Mouse (Mus musculus): Measurements from ENCODE around the gene Metap1d. TPM values are rescaled to one million over a fixed set of nuclear protein-coding genes. Genes with fewer than 3 reads are reported as not detected.

The Metap1d gene
- polyA plus RNA-seq, 1 experiment = 12.9 TPM

DNA sequence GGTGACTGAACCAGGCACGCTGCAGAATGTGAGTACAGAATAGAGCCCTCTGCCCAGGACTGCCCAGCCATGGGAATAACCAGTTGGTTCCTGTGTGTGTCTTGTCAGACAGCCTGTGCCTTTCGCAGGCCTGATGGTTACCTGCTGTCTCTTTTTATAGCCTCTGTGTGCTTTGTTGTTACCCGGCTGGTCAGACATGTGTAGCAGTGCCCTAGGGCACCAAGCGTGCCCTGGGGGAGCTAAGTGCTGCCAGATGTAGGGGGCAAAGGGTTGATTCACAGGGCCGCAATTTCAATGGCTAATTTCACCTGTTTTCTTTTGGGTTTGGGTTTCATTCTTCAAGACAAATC lies 30.6 kb downstream of the Metap1d start:
- Histone ChIP-seq H3K36me3 (ENCODE audit: control insufficient read depth, insufficient read depth, low read length) (no peaks in the 10 kb centered on the region), H3K4me1 (ENCODE audit: control insufficient read depth, insufficient read depth, low read length) (peaks cover 5% of the 10 kb centered on the region), H3K27ac (ENCODE audit: control insufficient read depth, insufficient read depth, low read depth, low read length) (no peak overlapping the region), H3K4me3 (ENCODE audit: control insufficient read depth, low read depth, low read length) (no peak overlapping the region), H3K27me3 (ENCODE audit: control insufficient read depth, insufficient read depth, low read length) (no peaks in the 10 kb centered on the region)
- no peak for TF ChIP-seq POLR2A (IDR thresholded peaks at IDR 0.05; ENCODE audit: control insufficient read depth, low read depth, low read length)
- TF ChIP-seq CTCF (IDR thresholded peaks at IDR 0.05; ENCODE audit: control insufficient read depth, insufficient read depth, insufficient replicate concordance, low read depth, low read length) = no peak

DNA sequence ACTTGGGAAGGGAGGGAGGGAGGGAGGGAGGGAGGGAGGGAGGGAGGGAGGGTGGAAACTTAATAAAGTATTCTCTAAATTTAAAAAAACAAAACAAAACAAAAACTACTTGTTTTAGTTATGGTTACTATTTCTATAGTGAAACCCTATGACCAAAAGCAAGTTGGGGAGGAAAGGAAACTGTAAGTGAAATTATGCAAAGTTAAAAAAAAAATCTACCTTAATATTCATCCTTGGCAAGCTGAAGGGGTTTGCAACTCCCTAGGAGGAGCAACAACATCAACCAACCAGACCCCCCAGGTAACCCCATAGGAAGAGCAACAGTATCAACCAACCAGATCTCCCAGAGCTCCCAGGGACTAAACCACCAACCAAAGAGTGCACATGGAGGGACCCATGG lies 38.2 kb downstream of the Metap1d start:
- TF ChIP-seq POLR2A (IDR thresholded peaks at IDR 0.05; ENCODE audit: control insufficient read depth, low read depth, low read length) (no peak), CTCF (IDR thresholded peaks at IDR 0.05; ENCODE audit: control insufficient read depth, insufficient read depth, insufficient replicate concordance, low read depth, low read length) (no peak)
- H3K27ac ChIP-seq (ENCODE audit: control insufficient read depth, insufficient read depth, low read depth, low read length) = no peak overlapping the region
- H3K4me3 ChIP-seq (ENCODE audit: control insufficient read depth, low read depth, low read length) = no peak overlapping the region
- H3K36me3 ChIP-seq (ENCODE audit: control insufficient read depth, insufficient read depth, low read length) = no peaks in the 10 kb centered on the region
- no peaks in the 10 kb centered on the region for H3K27me3 ChIP-seq (ENCODE audit: control insufficient read depth, insufficient read depth, low read length)
- peaks cover 2% of the 10 kb centered on the region; the same call in 1 of the 2 replicates for H3K4me1 ChIP-seq (ENCODE audit: control insufficient read depth, insufficient read depth, low read length)

DNA sequence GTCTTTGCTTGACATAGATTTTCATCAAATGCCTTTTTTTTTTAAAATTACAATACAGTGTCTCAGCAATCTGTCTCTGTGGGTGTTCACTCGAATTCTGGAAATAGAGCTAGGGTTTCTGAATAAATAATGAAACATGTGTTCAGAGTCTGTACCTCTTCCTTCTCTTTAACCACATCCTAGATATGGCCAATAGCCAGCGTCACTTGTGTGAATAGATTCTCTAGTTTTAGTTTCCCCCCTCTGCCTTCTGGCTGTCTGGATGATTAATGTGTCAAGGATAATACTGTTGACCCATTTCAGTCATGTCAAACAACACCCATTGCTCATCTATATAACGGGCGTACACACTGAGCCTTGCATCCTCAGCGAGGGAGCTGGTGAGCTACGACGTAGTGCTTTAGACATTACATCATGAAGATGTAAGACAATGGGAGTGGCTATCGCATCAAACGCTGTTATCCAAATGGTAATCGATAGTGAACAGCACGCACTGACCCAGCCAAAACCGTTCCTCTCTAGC lies 40.1 kb downstream of the Metap1d start:
- Histone ChIP-seq H3K36me3 (ENCODE audit: control insufficient read depth, insufficient read depth, low read length) (no peaks in the 10 kb centered on the region), H3K4me1 (ENCODE audit: control insufficient read depth, insufficient read depth, low read length) (peaks cover 2% of the 10 kb centered on the region; the same call in 1 of the 2 replicates), H3K4me3 (ENCODE audit: control insufficient read depth, low read depth, low read length) (no peak overlapping the region), H3K27ac (ENCODE audit: control insufficient read depth, insufficient read depth, low read depth, low read length) (no peak overlapping the region), H3K27me3 (ENCODE audit: control insufficient read depth, insufficient read depth, low read length) (no peaks in the 10 kb centered on the region)
- TF ChIP-seq POLR2A (IDR thresholded peaks at IDR 0.05; ENCODE audit: control insufficient read depth, low read depth, low read length) (no peak), CTCF (IDR thresholded peaks at IDR 0.05; ENCODE audit: control insufficient read depth, insufficient read depth, insufficient replicate concordance, low read depth, low read length) (no peak)

DNA sequence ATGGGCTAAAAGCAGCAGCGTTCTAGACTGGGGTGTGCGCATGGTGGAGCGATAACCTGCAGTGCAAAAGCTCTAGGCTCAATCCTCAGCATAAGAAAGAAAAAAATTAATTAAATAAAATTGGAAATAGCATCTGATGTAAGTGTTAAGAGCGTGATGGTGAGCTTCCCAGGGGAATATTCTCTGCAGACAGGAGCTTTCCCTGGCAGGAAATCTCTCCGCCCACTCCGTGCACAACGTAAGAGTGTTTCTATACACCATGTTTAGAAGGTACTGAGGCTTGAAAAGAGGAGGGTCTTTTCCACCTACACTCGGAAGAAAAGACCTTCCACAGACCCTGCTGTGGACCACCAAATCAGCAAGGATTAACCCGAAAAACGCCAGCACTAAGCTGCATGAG lies 41.4 kb downstream of the Metap1d start:
- no peaks in the 10 kb centered on the region for H3K36me3 ChIP-seq (ENCODE audit: control insufficient read depth, insufficient read depth, low read length)
- no peaks in the 10 kb centered on the region for H3K27me3 ChIP-seq (ENCODE audit: control insufficient read depth, insufficient read depth, low read length)
- TF ChIP-seq POLR2A (IDR thresholded peaks at IDR 0.05; ENCODE audit: control insufficient read depth, low read depth, low read length) = no peak
- TF ChIP-seq CTCF (IDR thresholded peaks at IDR 0.05; ENCODE audit: control insufficient read depth, insufficient read depth, insufficient replicate concordance, low read depth, low read length) = no peak
- H3K4me1 ChIP-seq (ENCODE audit: control insufficient read depth, insufficient read depth, low read length) = no peaks in the 10 kb centered on the region
- no peak overlapping the region for H3K27ac ChIP-seq (ENCODE audit: control insufficient read depth, insufficient read depth, low read depth, low read length)
- H3K4me3 ChIP-seq (ENCODE audit: control insufficient read depth, low read depth, low read length) = no peak overlapping the region

DNA sequence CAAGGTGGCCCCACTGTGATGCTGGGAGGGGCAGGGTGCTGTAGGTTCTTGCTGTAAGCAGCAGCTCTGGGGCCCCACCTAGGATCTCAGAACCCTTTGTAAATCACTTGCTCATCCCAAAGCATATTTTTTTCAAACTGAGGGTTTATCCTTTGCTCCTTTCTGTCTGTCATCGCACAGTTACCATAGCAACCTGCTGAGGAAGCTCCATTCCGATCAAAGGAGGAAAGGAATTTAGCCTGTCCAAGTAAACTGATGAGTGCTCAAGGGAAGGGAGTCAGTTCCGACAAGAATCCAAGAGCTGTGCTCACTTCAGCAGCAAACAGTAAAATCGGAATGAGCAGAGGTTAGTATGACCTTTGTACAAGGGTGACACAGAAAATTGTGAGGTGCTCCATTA lies 41.9 kb downstream of the Metap1d start:
- no peaks in the 10 kb centered on the region for H3K4me1 ChIP-seq (ENCODE audit: control insufficient read depth, insufficient read depth, low read length)

DNA sequence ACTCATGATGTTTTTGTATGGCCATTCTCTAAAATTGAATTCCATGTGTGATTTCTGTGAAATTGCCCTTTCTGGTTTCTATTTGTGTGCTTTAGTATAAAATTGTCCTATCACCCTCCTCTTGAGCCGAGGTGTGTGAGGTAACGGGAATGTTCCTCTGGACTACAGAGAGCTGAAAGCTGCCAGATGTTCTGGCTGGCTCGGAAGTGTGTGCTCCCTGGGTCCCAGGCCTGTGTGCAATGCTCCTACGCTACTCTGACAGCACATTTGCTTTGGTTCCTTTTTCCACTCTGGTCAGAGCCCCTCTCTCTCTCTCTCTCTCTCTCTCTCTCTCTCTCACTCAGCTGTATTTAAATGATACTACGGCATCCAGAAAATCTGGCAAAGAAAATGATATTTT lies 44.1 kb downstream of the Metap1d start:
- Histone ChIP-seq H3K4me3 (ENCODE audit: control insufficient read depth, low read depth, low read length) (no peak overlapping the region), H3K27ac (ENCODE audit: control insufficient read depth, insufficient read depth, low read depth, low read length) (no peak overlapping the region), H3K4me1 (ENCODE audit: control insufficient read depth, insufficient read depth, low read length) (no peaks in the 10 kb centered on the region), H3K36me3 (ENCODE audit: control insufficient read depth, insufficient read depth, low read length) (no peaks in the 10 kb centered on the region), H3K27me3 (ENCODE audit: control insufficient read depth, insufficient read depth, low read length) (no peaks in the 10 kb centered on the region)
- TF ChIP-seq CTCF (IDR thresholded peaks at IDR 0.05; ENCODE audit: control insufficient read depth, insufficient read depth, insufficient replicate concordance, low read depth, low read length) (no peak), POLR2A (IDR thresholded peaks at IDR 0.05; ENCODE audit: control insufficient read depth, low read depth, low read length) (no peak)

More for the DNA sequence above, 41.9 kb downstream of the Metap1d start:
- H3K36me3 ChIP-seq (ENCODE audit: control insufficient read depth, insufficient read depth, low read length) = no peaks in the 10 kb centered on the region
- H3K27ac ChIP-seq (ENCODE audit: control insufficient read depth, insufficient read depth, low read depth, low read length) = no peak overlapping the region
- no peaks in the 10 kb centered on the region for H3K27me3 ChIP-seq (ENCODE audit: control insufficient read depth, insufficient read depth, low read length)
- TF ChIP-seq CTCF (IDR thresholded peaks at IDR 0.05; ENCODE audit: control insufficient read depth, insufficient read depth, insufficient replicate concordance, low read depth, low read length) = no peak
- TF ChIP-seq POLR2A (IDR thresholded peaks at IDR 0.05; ENCODE audit: control insufficient read depth, low read depth, low read length) = no peak
- H3K4me3 ChIP-seq (ENCODE audit: control insufficient read depth, low read depth, low read length) = no peak overlapping the region

DNA sequence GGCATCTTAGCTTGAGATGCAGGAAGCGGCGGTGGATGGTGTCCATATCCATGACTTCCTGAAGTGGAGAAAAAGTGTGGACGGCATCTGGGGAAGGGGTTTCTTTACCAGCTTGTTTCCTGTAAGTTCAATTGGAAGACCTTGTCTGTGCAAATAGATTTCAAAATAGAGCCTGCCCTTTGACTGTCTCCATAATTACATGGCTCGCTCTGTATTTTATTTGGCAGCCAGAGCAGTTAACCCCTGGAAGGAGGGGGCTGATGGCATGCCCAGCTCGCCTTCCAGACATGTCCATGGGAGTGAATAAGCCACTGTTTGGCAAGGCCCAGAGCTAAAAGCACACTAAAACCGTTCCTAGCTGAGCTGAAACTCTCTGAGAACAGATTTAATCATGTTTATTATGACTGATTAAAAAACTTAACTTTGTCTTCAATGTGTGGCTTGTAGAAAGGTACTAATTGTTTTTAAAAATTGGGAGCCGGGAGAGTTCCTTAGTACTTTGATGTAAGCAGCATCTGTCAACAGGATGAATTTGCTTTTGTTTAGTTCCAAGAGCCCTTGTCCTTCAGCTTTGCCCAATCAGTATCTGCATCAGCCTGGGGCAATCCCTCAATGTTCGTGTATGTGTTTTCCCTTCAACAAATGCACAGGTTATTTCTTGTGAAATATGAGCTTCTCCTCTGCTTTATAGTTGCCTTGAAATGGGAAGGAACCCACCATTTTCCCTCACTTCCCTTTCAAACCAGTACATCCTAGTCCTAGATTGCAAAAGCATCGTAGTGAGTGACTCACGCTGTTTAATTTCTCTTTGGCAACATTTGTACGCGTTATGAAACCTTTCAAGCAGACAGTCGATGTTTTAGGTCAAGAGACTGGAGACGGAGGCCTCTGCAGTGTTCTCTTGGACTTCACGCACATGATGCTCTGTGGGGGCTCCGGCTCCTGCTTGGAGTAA lies 46.5 kb downstream of the Metap1d start:
- TF ChIP-seq CTCF (IDR thresholded peaks at IDR 0.05; ENCODE audit: control insufficient read depth, insufficient read depth, insufficient replicate concordance, low read depth, low read length) (no peak), POLR2A (IDR thresholded peaks at IDR 0.05; ENCODE audit: control insufficient read depth, low read depth, low read length) (no peak)
- Histone ChIP-seq H3K27ac (ENCODE audit: control insufficient read depth, insufficient read depth, low read depth, low read length) (no peak overlapping the region), H3K27me3 (ENCODE audit: control insufficient read depth, insufficient read depth, low read length) (no peaks in the 10 kb centered on the region), H3K4me3 (ENCODE audit: control insufficient read depth, low read depth, low read length) (no peak overlapping the region), H3K4me1 (ENCODE audit: control insufficient read depth, insufficient read depth, low read length) (no peaks in the 10 kb centered on the region), H3K36me3 (ENCODE audit: control insufficient read depth, insufficient read depth, low read length) (no peaks in the 10 kb centered on the region)
